Mouse (Mus musculus) spleen, adult 18-20 months (tissue): ENCODE measurements around the gene Pold1.
A peak's percentile ranks its signal among the peaks of the same experiment; 100 is the strongest.

ENCODE experiments used
- DNase-seq, 2 experiments: peaks; one replicate each; pipeline ENCODE4 v3.0.0; 2022; ENCODE audit warnings: mixed read lengths in 2 of 2

Pold1 gene

DNA sequence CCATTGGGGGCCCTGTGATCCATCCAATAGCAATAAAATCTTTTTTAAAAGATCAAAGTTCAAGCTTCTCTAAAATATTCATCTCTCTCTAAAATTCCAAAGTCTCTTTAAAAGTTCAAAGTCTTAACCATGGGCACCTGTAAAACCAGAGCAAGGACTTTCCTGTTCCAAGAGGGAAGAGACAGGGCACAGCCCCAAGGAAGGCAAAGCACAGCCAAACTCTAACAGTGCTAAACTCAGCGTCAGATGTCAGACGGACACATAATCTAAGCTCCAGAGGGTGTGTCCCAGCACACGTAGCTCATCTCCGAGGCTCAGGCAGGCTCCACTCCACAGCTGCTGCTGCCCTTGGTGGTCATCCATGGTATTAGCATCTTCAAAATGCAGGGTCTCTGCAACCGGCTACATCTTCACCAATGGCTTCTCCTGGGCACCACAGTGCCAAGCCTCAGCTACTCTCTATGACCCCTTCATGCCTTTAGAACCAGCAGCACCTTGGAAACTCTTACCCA is 27.7 kb upstream of the Pold1 start:
- DNase-seq, result no peak

DNA sequence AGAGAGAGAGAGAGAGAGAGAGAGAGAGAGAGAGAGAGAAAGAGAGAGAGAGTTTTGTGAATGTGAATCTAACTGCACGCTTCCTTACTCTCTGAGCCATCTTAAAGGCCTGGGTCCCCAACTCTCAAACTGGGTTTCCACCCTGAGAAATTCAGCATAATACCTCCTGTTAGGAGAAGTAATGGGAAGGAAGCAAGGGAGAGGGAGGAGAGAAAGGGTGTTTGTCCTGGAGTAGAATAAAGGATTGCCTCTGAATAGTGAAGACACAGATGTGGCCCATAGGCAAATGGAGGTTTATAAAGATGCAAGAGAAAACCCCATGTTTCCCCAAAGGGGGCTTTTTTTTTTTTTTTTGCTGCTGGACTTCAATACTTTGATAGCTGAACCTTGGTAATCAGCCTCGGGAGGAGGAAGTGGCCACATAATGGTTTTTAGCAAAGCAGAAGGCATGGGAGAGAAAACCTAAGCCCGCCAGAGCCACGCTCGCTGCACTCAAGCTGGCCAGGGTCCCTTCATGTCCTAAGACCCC is 24.4 kb upstream of the Pold1 start:
- no peak for DNase-seq

DNA sequence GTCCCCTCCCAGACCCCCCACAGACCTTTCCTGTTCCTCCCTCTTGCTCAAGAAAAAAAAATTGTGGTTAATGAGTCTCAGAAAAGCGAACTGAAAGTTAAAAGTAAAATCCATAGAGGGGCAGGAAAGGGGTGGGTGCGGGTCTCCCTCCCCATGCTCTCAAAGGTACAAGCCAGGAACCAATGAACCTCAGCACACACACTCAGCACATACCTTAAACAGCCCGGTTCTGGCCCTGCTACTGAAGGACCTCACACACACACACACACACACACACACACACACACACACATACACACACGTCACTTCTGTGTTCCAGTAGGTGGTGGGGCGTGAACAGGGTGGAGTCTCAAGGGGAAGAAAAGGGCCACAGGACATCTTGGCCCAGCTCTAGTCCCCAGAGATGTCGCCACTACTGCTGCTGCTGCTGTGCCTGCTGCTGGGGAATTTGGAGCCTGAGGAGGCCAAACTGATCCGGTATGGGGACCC is 23.6 kb upstream of the Pold1 start, which contains the start of gene Napsa:
Napsa (plus strand) TSS at position 168 of the 489 bp plus-strand sequence.
- peak; percentile 78 to 84 for DNase-seq

DNA sequence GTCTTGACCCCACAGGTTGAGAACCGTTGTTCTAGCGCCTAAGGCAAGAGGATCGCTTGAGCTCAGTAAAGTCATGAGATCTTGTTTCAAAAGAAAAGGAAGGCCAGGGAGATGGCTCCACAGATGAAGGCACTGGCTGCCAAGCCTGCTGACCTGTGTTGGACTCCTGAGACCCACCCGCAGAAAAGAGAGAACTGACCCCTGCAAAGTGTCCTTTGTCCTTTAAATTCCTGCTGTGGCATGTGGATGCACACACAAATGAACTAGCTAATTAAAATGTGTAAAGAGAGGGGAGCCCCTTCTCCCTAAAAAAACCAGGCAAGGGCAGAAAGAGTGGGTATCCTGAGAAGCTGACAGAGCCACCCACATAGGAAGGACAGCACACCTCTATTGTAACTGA is 23.2 kb upstream of the Pold1 start:
- no peak for DNase-seq

DNA sequence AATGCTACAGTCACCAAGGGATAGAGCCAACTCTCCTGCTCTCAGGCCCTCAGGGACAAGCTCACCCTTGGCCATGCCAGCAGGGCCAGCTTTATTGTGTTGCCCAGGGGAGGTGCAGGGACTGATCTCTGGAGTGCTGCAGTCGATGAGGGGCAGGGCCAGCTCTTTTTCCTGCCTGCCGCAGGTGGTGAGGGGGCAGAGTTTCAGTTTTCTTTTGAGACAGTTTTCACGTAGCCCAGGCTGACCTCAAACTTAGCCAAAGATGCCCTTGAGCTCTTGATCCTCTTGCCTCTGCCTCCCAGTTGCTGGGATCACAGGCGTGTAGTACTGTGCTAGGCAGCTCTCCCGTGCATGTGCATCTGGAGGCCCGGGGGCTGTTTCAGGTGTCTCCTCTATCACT is 22.3 kb upstream of the Pold1 start:
- no peak for DNase-seq

DNA sequence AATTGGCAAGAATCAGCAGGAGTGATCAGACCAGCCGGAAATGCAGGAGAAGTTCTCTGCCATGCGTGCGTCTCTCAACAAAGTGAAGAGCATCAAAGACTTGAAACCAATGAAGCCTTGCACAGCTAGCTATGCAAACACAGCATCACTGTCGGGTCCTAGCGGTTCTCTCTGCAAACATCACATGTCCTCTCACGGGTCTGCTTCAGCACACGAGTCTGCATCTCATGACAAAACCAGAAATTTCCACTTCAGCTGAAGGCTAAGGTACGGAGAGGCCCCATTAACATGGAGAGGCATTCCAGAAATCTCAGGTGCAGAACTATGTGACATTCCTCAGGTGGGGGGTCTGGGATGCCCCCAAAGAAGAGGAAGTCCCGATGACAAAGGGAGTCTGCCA is 20.2 kb upstream of the Pold1 start:
- no peak for DNase-seq

DNA sequence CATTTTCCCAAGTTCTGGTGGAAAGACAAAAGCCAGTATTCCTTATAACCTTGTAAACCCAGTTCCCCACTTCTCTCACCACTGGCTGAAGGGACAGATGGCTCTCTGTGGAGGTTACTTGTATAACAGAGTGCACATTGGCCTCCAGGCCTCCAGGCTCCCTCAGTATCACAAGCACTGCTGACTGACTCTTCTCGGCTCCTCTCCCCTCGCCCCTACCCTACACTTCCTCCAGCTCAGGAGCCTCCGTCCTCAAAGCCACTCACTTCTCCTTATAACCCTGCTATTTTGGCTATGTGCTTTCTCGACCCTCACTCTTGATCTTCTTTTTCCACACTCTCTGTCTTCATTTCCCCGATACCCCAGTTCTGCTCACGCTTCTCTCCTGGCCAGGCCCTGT is 16.8 kb upstream of the Pold1 start:
- DNase-seq, result no peak

DNA sequence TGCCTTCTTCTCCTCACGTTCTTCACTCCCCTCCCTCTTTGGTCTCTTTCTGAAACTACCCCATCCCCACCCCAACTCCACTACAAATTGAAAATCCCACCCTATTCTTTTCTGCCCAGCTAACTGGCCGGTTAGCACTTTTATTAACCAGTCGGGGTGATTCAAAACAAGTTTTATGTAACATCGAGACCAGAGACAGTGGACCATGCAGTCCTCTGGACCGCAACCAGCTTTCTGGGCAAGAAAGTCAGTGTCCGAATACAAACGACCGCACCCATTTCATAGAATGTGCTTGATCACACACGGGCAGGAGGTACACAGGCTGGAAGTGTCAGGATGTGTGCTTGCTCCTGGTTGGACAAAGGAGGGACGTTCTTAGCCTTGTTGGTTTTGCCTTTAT is 15.8 kb upstream of the Pold1 start:
- DNase-seq, result no peak

DNA sequence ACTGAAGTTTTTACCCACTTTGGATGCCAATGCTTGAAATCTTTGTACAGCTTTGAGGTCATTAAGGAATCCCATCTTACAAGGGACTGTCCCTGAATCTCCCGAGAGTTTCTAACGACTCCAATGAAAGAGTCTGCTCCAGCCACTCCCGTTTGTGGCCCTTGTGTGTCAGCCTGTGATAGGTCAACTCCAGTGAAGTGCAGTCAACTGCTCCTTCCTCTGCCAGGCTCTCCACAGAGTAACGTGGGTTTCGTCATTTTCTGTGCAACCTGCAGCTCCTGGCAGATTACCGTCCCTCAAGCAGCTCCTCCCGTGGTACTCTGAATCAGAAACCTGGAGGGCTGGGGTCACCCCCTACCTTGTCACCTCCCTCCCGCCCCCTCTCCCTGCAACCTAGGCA is 14.6 kb upstream of the Pold1 start:
- no peak for DNase-seq

DNA sequence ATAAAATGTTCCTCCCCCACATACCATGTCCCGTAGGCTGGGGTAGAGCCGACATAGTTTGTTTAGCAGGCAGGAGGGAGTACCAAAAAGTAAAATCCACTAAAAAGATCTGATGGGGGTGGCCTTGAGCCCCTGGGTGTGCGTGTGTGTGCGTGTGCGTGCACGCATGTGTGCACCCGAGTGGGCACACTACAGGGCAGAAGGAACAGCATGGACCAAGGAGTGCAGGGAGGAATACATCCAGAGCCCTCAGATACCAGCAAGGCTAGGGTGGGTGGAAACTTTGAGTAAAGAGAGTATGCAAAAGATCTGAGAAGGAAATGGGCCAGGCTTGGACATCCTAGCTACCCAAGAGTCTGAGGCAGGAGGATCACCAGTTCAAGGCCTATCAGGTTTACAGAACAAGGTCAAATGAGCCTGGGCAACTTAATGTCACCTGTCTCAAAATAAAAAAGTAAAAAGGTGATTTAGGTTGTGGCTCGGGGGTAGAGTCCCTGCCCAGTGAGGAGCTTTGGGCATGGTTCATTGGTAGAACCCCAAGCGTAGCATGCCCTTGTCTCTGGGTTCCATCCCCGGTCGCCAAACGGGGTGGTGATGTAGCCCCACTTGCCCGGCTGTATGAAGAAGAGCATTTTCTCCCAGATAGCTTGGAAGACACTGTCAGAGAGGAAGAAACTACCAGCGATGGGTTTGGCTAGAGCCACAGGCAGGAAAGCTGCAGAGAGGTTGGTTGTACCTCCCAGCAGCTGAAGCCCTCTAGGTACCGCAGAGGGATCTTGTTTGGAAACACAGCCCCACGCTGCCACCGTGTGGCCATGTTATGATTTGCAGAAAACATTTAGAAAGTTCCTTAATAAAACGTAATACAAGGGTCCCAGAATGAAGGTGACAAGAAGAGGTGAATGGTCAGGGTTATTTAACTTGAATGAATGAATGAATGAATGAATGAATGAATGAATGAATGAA is 12.1 kb upstream of the Pold1 start:
- peak; percentile 71 to 89 for DNase-seq

DNA sequence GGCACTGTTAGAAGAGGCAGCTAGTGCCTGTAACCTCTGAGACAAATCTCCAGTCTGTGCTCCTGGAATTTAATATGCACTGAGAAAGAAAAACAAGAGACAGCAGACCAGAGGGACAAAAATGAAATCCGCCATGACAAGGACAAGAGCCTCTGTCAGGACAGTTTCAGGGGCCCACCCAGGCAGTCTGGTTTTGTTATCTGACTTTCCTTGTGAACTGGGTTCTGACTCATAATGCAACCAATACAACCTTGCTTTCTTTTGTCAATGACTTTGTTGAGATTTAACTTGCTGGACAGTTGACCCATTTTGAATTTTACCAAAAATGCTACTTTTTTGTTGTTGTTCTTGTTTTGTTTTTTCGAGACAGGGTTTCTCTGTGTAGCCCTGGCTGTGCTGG is 9.0 kb upstream of the Pold1 start:
- DNase-seq, result no peak

DNA sequence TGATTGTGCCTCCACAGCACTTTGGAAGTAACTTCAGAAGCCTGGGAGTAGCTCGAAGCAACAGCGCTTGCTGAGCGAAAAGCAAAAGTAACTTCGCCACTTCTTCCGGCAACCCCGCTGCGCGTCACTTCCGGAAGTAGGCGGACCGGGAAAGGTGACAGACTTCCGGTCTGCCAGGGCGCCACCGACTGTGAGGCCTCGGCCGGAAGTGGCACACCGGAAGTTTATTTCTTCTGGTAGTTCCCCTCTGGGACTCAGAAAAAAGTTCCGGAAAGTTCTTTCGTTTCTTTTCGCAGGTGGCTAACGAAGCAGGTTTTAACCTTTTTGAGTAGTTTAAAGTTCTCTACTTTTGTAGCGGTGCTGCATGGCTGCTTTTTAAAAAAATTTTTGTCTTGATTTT is 5.2 kb upstream of the Pold1 start, which contains the start of gene Nr1h2:
Nr1h2 (minus strand) TSS at position 126 of the 400 bp plus-strand sequence.
- DNase-seq, result peak; percentile 95 to 96

DNA sequence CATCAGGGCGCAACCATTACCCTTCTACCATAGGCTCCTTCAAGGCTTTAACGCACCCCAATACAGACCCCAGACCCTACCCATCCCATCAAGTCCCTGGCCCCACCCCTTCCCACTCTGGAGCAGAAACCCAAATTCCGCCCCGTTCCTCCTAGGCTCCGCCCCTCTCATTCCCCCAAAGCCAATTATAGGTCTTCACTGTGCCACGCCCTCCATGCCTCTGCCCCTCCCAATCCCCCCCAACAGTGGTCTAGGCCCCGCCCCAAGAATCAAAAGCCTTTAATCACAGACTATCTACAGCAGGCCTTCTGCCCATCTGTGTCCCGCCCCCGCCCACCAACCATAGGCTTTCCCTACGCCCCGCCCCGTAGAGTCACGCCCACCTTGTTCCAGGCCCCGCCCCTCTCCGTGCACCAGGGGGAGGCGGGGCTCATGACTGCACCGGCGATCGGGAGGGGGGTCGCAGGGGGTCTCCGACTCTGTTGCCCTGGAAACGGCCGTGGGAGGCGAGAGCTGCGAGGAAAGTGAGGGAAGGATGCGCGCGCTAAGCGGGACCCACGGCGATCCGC is 4.6 kb upstream of the Pold1 start:
- peak; percentile 76 to 85 for DNase-seq

DNA sequence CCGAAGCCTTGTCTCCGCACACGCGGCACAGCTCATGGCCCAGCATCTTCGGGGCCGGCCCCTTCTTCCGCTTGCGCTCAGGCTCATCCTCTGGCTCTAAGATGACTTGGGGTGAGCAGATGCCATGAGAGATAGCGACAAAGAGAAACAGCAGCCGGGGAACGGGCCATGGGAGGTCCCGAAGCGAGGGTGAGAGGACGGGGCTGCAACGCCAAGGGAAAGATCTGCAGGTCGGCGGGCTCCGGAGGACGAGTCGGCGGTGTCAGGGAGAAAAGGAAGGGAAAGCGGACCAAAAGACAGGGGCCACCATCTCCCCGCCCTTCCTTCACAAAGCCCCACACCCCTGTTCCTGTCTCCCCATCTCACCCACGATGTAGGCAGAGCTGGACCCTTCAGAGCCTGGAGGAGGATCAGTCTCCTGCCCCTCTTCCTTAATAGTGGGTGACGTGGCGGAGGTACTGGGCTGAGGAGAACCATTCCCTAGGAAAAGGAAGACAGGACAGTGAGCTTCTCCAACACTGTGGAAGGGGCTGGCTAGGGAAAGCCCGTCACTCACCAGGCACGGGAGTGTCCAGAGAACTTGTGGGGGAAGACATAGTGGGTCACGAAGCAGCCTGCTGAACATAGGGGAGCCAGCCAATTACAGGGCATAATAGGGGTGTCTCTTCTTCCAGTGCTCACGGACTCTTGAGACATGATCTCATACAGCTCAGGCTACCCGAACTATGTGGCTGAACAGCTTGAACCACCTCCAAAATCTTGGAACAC is 3.7 kb upstream of the Pold1 start:
- peak in 1 of 2 experiments; percentile 6 for DNase-seq

DNA sequence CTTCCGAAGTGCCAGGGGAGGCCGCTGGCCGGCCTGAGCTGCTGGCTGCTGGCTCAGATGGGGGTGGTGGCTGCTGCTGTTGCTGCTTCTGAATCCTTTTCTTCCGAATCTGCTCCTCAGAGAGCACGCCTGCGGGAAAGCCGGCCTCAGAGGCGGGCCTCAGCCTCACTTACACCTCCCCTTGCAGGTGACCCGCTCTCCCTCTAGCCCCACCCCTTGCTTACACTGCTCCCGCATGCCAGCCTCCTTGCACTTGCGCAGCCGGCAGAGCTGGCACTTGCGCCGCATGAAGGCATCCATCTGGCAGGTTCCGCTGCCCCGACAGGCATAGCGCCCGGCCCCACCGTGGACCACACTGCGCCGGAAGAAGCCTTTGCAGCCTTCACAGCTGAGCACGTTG is 3.1 kb upstream of the Pold1 start:
- DNase-seq, result peak in 1 of 2 experiments; percentile 12

DNA sequence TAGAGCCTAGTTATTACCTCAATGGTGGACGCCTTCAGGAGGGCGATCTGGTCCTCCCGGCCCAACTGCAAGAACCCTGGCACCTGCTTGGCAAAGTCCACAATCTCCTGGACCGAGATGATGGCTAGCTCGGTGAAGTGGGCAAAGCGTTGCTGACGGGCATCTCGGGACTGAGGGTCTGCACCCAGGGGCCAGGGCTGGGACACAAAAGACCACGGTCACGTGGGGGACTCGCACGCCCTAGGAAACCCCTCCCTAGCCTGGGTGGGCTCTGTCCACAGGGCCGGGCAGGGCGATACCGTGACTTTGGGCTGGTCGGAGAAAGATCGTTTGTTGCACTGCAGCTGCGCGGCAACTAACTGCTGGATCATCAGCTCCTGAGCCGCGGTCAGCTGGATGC is 2.7 kb upstream of the Pold1 start:
- DNase-seq, result peak in 1 of 2 experiments; percentile 8

DNA sequence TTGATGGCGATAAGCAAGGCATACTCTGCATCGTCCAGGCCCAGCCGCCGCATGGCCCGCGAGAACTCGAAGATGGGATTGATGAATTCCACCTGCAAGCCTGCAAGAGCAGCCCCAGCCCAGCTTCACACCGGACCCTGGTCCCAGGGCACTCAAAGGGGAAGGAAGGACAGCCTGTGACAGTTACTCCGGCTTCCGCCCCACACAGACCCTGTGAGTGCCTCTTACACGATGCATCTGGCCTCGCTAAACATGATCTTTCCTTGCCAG is 1.7 kb upstream of the Pold1 start:
- DNase-seq, result peak in 1 of 2 experiments; percentile 22

DNA sequence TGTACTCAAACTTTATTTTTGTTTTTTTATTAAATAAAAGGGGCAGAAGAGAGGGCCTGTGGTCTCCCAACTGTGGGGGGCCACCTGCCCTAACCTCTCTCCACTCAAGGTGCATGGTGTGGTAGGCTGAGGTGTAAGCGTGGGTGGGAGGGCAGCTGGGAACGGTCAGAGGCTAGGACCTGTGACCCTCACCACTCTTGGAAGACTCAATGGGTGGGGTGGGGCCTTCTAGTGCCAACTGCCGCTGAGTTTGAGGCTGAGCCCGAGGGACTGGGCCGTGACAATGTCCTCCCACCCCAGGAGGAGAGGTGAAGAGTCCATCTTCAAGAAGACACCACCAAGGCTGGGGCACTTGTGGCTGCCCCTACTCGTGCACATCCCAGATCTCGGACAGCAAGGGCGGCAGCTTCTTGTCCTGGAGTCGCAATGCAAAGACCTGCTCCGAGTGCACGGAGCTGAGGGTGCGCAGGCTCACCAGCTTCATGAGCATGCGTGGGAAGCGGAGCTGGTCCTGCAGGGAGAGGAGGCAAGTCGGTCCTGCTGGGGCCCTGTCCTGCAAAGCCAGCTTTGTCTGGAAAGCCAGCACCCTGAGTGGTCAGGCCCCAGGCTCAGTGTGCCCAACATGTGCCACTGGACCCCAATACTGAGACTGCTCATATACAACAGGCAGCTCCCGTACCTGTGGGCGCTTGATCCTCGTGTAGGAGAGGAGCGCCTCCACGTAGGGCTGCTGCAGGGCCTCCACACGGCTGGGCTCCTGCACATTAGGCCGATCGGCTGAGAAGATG is 1.2 kb upstream of the Pold1 start:
- peak in 1 of 2 experiments; percentile 11 for DNase-seq

DNA sequence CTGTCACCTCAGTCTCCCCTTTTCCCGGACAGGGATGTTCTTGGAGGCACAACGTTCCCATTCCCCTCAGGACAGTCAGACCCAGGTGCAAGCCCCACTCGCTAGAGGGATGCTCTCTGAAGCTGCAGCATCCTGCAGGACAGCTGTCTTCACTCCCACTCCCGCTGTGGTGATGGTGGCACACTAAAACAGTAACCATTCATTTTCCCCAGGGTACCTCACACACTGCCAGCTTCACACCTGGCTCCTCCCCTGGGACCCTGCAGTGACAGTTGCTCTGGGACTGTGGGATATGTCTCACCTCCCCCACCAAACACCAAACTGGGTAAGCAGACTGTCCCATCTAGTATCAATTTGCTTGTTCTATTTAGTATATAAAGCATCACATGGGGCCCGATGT is 924 bp downstream of the Pold1 start:
- peak in 1 of 2 experiments; percentile 24 for DNase-seq

DNA sequence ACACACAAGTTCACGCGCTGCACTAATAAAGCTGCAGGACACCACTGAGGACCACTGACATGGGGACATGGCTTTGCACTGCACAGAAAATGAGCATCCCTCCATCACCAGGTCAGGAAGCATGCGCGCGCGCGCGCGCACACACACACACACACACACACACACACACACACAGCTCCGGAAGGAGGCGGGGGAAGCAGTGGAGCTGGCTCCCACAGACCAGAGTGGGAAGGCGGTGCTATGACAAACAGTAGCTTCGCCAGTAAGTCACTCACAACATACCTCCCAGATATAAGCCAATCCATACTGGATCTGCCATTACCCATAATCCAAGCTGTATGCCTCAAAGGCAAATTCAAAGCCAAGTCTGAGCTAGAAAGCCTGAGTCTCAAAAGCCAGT is 1.6 kb downstream of the Pold1 start:
- DNase-seq, result peak in 1 of 2 experiments; percentile 21

DNA sequence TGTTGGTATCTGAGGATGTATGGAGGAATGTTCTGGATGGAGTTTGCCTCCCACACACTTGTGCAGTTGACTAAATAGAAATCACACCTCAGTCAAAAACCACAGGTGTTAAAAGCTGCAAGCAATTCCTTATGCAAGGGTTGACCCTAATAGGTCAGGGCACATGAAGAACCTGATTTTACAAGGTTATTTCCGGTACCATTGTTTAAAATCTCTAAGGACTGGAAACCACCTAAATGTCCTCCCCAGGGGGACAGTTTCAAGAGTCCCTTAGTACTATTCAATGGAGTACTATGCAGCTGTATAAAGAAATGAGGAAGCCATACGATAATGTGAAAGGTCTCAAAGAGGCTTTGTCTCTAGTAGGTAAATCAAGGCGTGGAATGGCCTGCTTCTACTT is 2.4 kb downstream of the Pold1 start:
- no peak for DNase-seq

DNA sequence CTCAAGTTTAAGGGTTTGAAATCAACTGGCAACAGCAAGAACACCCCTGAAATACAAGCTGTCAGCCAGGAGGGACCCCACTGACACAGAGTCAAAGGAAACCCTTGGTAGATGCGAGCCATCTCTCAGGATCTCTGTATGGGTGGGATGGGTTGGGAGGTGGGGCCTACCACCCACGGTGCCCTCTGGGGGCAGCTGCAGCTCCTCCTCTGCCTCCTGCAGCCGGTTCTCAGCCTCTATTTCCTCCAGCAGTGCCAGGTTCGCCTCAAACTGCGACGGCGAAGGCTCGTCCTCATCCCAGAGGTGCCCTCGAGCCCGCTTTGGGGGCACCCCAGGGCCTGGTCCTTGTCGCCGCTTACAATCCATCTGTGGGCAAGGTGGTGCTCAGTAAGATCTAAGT is 5.6 kb downstream of the Pold1 start:
- DNase-seq, result no peak
